Mouse (Mus musculus) layer of hippocampus, postnatal 36 days (tissue): Measurements from ENCODE around the gene Hnrnpa1. TPM values are rescaled to one million over a fixed set of nuclear protein-coding genes. Genes with fewer than 3 reads are reported as not detected.
"Not testable (repeated sequence)": the region's sequence is repeated elsewhere in the genome, so short reads cannot be mapped to it uniquely, and the experiment has no call there.

Experiments
- DNase-seq, 2 experiments: peaks; one replicate each; pipeline ENCODE4 v3.0.0; 2022
- microRNA-seq, 2 experiments: library from miRNA; unstranded; fragments of <30 nt; microRNA quantifications; one replicate each; pipeline ENCODE4 v1.2.0; 2021
- total RNA-seq, 2 experiments: library from RNA; stranded (reverse); gene quantifications; 2 replicates each; pipeline ENCODE4 v1.2.3; 2021

The Hnrnpa1 gene
- total RNA-seq, 2 experiments from 2014 or later, result 257 to 272 TPM

DNA sequence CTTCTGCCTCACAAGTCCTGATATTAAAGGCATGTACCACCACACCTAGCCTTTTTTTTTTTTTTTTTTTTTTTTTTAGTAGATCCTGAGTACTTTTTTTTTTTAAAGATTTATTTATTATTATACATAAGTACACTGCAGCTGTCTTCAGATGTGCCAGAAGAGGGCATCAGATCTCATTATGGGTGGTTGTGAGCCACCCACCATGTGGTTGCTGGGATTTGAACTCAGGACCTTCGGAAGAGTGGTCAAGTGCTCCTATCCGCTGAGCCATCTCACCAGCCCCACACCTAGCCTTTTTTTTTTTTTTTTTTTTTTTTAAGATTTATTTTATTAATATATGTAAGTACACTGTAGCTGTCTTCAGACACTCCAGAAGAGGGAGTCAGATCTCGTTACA, 35.7 kb downstream of the Hnrnpa1 start:
- DNase-seq, result not testable (repeated sequence)

DNA sequence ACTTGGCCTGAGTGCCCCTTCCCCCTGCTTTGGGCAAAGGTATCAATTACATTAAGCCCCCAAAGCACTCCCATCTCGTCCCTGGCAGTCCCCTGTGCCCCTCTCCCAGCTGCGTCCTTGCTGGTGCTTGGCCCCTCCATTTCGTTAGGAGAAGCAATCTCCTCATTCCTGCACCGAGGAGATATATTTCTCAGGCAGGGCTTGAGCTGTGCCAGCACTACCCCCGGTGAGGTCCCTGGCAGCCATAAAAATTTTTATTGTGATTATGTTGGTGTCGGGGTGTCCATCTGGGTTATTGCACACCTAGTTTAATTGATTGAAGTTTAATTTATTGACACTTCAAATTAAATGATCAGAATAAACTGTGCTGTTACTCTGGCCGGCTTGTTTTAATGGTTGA, 37.7 kb downstream of the Hnrnpa1 start:
- DNase-seq, result no peak

DNA sequence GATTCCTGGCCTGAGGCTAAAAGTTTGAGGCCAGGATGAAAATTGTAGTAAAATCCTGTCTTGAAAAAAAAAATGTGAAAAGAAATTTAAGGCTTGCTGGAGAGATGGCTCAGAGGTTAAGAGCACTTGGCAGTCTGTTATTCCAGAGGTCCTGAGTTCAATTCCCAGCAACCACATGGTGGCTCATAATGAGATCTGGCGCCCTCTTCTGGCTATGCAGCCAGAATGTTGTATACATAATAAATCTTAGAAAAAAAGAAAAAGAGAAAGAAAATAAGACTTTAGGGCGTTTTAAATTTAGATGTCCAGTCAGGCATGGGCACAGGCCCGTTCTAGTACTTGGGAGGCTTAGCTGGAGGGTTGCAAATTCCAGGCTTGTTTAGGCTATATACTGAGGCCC, 39.5 kb downstream of the Hnrnpa1 start:
- no peak for DNase-seq

DNA sequence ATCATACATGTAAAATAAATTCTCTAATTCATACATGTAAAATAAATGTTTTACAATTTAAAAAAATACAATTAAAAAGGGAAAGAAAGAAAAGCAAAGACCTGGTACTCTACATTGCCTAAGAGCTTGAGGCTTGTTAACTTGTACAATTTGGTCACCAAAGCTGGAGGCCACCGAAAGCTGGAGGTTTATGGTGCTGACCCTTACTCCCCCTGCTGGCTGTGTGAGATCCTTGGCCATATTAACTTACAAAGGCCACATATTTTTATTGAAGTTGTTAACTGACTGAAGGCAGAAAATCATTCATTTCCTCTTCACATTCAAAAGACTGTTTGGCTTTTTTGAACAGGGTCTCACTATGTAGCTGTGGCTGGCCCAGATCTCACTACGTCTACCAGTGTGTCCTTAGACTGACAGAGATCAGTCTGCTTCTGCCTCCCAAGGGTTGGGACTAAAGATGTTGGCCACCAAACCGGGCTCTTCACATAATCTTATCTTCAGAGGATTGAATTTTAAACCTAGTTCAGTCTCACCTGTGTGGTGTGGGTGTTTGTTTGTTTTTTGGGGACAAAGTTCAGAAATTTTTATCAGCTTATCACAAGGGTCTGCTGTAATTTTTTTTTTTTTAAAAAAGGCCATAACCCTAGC, 40.7 kb downstream of the Hnrnpa1 start:
- DNase-seq, result no peak

DNA sequence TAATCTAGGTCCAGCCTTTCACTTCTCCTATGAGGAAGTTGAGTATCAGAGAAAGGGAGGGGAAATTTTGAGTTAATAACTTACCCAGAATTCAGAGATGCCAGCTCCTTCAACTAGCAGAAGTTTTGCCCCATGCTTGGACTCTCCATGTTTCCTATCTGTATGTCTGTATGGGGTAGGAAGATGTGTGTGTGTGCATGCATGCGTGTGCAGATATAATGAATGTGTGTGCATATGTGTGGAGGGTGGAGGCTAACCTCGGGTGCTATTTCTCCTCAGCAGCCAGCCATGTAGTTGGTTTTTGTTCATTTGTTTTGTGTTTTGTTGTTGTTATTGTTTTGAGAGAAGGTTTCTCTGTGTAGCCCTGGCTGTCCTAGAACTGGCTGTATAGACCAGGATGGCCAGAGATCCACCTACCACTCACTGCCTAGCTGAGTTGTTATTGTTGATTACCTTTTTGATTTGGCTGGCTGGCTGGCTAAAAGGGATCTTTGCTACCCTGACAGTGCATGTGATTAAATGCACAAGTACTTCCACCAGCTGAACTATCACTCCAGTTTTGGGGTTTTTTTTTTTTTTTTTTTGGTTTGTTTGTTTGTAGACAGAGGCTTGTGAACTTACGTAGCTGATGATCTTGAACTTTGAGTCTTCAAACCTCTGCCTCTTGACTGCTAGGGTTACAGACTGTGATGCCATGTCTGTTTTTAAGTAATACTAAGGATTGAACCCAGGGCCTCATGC, 41.4 kb downstream of the Hnrnpa1 start:
- no peak for DNase-seq

DNA sequence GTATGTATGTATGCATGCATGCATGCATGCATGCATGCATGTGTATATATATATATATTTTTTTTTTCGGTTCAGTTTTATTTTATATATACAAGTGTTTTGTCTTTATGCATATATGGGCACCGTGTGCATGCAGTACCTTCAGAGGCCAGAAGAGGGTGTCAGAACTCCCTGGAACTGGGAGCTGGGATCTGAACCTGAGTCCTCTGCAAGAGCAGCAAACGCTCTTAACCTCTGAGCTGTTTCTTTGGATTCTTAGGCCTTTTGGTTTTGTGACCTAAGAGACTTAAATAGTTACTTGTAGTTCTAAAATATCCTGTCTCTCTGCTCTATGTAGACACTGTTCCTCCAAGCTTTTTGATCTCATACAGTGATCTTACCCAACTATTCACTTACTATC, 43.8 kb downstream of the Hnrnpa1 start:
- DNase-seq, result no peak

DNA sequence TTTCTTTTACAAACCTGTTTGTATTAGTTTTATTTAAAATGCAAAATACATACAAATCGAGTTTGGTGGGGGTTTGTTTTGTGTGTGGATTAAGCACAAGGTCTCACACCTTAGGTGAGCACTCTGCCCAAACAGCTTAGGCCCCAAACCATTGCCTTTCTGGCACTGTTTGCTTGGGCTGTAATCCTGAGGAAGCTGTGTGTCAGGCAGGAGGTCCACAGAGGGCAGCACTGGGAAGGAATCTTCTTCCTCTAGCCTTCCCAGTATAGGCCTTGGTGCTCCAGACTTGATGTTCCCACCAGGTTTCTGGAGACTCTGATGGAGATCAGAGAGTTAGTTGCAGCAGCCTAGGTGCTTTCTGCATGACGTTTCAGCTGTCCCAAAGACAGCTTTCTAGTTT, 44.4 kb downstream of the Hnrnpa1 start:
- DNase-seq, result no peak

DNA sequence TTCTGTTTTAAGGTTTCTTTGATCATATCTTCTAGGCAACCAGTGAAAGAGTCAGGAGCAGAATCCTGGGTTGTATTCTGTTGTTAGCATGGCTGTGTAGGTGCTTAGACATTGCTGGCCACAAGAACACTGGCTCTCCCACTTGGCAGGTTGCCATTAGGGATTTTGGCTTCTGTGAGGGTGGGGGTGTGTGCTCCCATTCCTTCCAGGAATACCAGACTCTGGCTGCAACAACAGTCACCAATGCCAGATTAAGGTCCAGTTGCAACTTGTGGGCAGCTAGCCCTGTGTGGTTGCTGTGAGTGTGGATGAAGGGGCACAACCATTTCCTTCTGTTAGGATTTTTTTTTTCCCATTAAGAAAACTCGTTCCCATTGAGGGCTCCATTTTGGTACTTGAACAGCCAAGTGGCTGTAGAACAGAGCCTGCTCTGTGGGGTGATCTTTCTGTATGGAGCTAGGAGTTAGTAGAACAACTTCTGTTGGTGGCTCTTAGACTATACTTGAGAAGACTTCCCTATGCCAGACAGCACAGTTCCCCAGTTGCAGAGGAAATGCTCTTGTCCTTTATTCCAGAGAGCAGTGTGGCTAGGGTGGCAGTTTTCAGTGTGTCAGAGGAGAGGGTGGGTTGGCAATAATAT, 45.7 kb downstream of the Hnrnpa1 start:
- no peak for DNase-seq

DNA sequence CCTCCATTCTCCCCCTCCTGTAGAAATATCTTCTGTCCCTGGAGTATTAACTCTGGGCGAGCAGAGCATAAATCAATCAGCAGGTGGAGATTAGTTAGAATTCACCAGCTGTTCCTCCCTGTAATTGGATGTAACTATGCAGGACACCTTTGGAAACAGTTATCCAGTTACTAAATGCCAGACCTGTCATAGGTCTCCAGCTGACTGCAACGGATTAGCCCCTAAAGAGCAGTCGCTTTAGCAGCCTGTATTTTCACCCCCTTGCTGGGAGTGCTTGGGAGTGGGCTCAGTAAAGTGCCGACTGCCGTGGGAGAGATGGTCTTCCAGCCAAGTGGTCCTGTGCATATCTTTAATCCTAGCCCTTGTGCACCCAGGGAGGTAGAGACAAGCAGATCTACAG, 49.4 kb downstream of the Hnrnpa1 start:
- no peak for DNase-seq

DNA sequence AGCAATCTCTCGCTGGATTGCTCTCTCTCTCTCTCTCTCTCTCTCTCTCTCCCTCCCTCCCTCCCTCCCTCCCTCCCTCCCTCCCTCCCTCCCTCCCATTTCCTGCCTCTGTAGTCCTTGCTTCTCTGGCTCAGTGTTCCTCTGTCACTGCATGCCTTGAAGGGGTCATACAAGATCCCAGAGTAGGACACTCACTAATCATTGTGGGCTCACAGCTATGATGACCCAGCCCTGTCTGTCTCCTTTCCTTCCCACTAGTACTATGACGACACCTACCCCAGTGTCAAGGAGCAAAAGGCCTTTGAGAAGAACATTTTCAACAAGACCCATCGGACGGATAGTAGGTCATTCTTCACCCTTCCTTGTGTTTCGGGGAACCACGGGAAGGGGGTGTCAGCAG, 50.2 kb downstream of the Hnrnpa1 start:
- DNase-seq, result no peak

DNA sequence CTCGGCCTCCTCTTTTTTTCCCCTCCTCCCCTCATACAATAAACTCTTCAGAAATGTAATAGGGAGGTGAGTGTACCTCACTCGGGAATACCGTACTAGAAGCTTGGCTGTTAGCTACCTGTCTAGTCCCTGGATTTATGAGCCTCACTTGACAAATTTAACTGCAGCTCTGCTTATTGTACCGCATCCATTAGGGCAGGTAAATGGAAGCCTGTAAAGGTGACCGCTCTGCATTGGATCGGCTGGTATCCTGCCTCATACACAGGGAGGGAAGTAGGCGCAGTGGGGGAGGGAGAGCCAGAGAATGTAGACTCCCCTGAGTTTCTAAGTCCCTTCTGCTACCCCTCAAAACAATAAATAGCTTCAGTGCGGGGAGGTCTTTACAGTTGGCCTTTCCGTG, 50.6 kb downstream of the Hnrnpa1 start:
- DNase-seq, result no peak

DNA sequence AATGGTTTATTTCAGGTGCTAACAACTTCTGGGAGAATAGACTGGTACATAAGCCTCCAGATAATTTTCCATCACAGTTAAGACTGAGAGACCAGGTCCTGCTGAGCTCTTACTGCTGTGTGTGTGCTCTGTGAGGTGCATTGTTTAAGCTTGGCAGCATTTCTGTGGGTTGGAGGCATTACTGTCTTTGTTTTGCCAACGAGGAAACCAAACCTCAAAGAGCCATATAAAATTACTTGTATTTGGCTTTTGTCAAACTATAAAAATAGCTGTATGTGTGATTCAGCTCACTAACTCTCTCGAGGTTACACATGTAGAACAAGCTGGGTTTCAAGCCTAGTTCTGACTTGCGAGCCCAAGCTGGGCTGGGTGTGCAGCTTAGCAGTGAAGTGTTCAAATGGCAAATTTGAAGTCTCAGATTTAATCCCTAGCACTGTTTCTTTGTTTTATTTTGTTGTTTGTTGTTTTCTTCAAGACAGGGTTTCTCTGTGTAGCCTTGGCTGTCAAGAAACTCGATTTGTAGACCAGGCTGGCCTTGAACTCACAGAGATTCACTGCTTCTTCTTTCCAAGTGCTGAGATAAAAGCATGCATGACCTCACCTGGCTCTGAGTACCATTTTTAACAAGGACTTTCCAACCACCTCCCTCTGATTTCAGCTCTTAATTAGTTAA, 52.6 kb downstream of the Hnrnpa1 start:
- DNase-seq, result no peak

DNA sequence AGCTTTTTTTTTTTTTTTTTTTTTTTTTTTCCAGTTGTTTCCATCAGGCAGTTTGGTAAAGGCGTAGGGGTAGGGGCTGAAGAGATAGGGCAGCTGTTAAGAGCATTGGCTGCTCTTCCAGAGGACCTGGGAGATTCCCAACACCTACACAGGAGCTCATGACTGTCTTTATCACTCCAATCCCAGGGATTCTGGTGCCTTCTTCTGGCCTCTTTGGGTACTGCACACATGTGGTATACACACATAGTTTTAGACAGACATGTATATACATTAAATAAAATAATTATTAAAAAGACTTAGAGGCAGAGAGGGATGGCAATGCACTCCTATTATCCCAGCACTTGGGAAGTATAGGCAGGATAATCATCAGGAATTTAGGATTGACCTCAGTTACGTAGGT, 53.1 kb downstream of the Hnrnpa1 start:
- DNase-seq, result no peak

DNA sequence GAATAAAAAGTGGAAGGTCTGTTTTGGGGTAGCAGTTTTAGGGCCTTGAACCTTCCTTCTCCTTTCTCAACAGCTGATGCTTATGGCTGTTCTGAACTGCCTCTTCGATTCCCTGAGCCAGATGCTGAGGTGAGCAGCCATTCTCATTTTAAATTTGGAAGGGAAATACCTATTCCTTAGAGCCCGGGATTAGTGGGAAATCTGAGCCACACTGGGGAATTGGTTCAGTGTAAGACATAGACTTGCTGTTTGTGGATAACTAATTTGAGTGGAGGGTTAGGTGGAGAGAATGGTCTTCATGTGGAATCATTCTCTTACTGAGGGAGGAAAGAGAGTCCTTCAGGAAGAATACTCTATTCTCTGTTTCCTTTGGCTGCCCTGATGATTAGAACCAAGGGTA, 54.4 kb downstream of the Hnrnpa1 start:
- no peak for DNase-seq

DNA sequence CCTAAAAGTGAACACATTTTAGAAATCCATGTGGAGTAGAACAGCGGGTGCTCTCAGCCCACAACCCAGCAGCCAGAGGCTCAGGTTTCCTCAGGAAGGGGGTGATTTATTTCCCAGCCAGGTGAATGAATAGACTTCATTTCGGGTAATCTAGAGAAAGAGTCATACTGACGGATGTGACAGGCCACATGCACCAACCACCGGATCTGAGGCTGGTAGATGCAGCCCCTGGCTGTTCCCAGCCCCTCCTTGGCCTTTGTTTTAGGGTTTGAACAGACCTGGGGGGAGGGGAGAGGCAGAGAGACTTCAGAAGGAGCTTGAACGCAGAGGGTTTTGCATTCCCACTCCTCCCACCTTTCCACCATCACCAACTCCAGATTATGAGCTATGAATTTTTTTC, 55.6 kb downstream of the Hnrnpa1 start:
- DNase-seq, result no peak

Small RNAs within 50 kb of the gene (microRNA-seq; reads per million reads assigned to microRNA genes)
- 79.4 to 173 reads per million in 2 experiments for gene Mir148b

Other genes starting within 250 kb of the Hnrnpa1 start
- gene Hoxc8, start 249.8 kb upstream of the Hnrnpa1 start, total RNA-seq, result not detected
- gene Hoxc6, start 242.2 kb upstream of the Hnrnpa1 start, total RNA-seq, result not detected
- gene Hoxc4, start 221.5 kb upstream of the Hnrnpa1 start, total RNA-seq, result not detected
- gene Smug1, start 73.3 kb upstream of the Hnrnpa1 start, total RNA-seq, result 10 to 100 TPM; 20.9 to 22.5 TPM
- 100 to 1,000 TPM; 188 to 189 TPM for gene Cbx5, start 616 bp upstream of the Hnrnpa1 start, total RNA-seq
- under 1 TPM in 1 of 2 experiments, not detected in 1; 0.23 TPM for gene Nfe2, start 18.0 kb downstream of the Hnrnpa1 start, total RNA-seq
- gene Copz1, start 32.3 kb downstream of the Hnrnpa1 start, total RNA-seq, result 100 to 1,000 TPM in 1 of 2 experiments, 10 to 100 TPM in 1; 93.2 to 103 TPM
- gene Gpr84, start 70.2 kb downstream of the Hnrnpa1 start, total RNA-seq, result under 1 TPM; 0.25 to 0.66 TPM
- gene Zfp385a, start 99.7 kb downstream of the Hnrnpa1 start, total RNA-seq, result 10 to 100 TPM; 38.7 to 39.7 TPM
- gene Itga5, start 126.3 kb downstream of the Hnrnpa1 start, total RNA-seq, result 1 to 10 TPM; 1.4 to 1.9 TPM
- gene Gtsf1, start 190.0 kb downstream of the Hnrnpa1 start, total RNA-seq, result not detected
- not detected for gene Gtsf2, start 208.0 kb downstream of the Hnrnpa1 start, total RNA-seq
- 1 to 10 TPM; 7.0 to 7.3 TPM for gene Nckap1l, start 213.4 kb downstream of the Hnrnpa1 start, total RNA-seq